Mouse (Mus musculus) thymus, postnatal 0 days (tissue): ENCODE measurements around the gene Mapk13. TPM values are rescaled to one million over a fixed set of nuclear protein-coding genes. Genes with fewer than 3 reads are reported as not detected.

Source experiments
- DNase-seq: peaks from one replicate; pipeline ENCODE4 v3.0.0-alpha.2; 2015; ENCODE audit warnings: low spot score
- polyA plus RNA-seq: library from polyadenylated mRNA; unstranded; fragments of >200 nt; fragmentation: Nextera tagmentation; extraction: Ambion mirVana; gene quantifications from 2 replicates; pipeline ENCODE4 v1.2.1, GENCODE M21; 2015

The Mapk13 gene
- polyA plus RNA-seq, 1 experiment from 2014 or later = 6.9 TPM

GRCm38 (mm10) chr17:28775161-28775560, 6.1 kb downstream of the Mapk13 start:
- no peak for DNase-seq

- no peak for DNase-seq
These were observed 7.7 kb downstream of the Mapk13 start for GRCm38 (mm10) chr17:28776817-28777216.

GRCm38 (mm10) chr17:28777231-28778005, 8.3 kb downstream of the Mapk13 start:
- no peak for DNase-seq

- DNase-seq = no peak
These were observed 10.6 kb downstream of the Mapk13 start for GRCm38 (mm10) chr17:28779735-28780134.

- DNase-seq = no peak
These were observed 11.7 kb downstream of the Mapk13 start for GRCm38 (mm10) chr17:28780836-28781235.

- no peak for DNase-seq
These were observed 12.4 kb downstream of the Mapk13 start for GRCm38 (mm10) chr17:28781290-28782045.

GRCm38 (mm10) chr17:28785036-28785435, 15.9 kb downstream of the Mapk13 start:
- no peak for DNase-seq

- DNase-seq = no peak
These were observed 18.4 kb downstream of the Mapk13 start for GRCm38 (mm10) chr17:28787507-28787906.

- DNase-seq = no peak
These were observed 27.9 kb downstream of the Mapk13 start for GRCm38 (mm10) chr17:28797031-28797430.

- DNase-seq = no peak
These were observed 30.4 kb downstream of the Mapk13 start for GRCm38 (mm10) chr17:28799291-28800160.

- no peak for DNase-seq
These were observed 31.2 kb downstream of the Mapk13 start for GRCm38 (mm10) chr17:28800281-28800670.

- DNase-seq = peak; percentile 79
These were observed 31.7 kb downstream of the Mapk13 start, which contains the start of gene Brpf3 for GRCm38 (mm10) chr17:28800671-28801412. Gene Brpf3, plus strand, starts transcription at chr17:28801090.

GRCm38 (mm10) chr17:28801474-28802005, 32.4 kb downstream of the Mapk13 start:
- DNase-seq = peak; percentile 99

GRCm38 (mm10) chr17:28802006-28802481, 32.9 kb downstream of the Mapk13 start:
- DNase-seq = no peak

- DNase-seq = no peak
These were observed 34.2 kb downstream of the Mapk13 start for GRCm38 (mm10) chr17:28803316-28803715.

GRCm38 (mm10) chr17:28804973-28805372, 35.9 kb downstream of the Mapk13 start:
- DNase-seq = no peak

GRCm38 (mm10) chr17:28806770-28807169, 37.7 kb downstream of the Mapk13 start:
- no peak for DNase-seq

- DNase-seq = no peak
These were observed 39.6 kb downstream of the Mapk13 start for GRCm38 (mm10) chr17:28808714-28809113.

GRCm38 (mm10) chr17:28809175-28809831, 40.2 kb downstream of the Mapk13 start:
- DNase-seq = no peak

- no peak for DNase-seq
These were observed 43.2 kb downstream of the Mapk13 start for GRCm38 (mm10) chr17:28812345-28812744.
